Mouse (Mus musculus) embryonic facial prominence, embryonic 14.5 days (tissue): Measurements from ENCODE around the gene Nsrp1. TPM values are rescaled to one million over a fixed set of nuclear protein-coding genes. Genes with fewer than 3 reads are reported as not detected.

Experiments used
- ATAC-seq: fragments of 200-750 bp; cut with Nextera tagmentation; 2 replicates; pipeline ENCODE4 v1.8.0; 2017; ENCODE audit warnings: low read depth, moderate number of reproducible peaks, moderate TSS enrichment
- DNase-seq: peaks from one replicate; pipeline ENCODE4 v3.0.0-alpha.2; 2015; ENCODE audit warnings: low spot score
- H3K27ac ChIP-seq: fragments of 300-500 bp; sonication (generic); replicated peaks from 2 replicates; pipeline ENCODE4 v1.5.1; 2014; ENCODE audit warnings: low read depth, mild to moderate bottlenecking, low read length, moderate library complexity
- H3K27me3 ChIP-seq: fragments of 300-500 bp; sonication (generic); replicated peaks from 2 replicates; pipeline ENCODE4 v1.6.1; 2014; ENCODE audit warnings: low read length; ENCODE audit not compliant: control insufficient read depth, insufficient read depth
- H3K36me3 ChIP-seq: fragments of 300-500 bp; sonication (generic); 2 replicates; pipeline ENCODE4 v1.6.1; 2014; ENCODE audit warnings: low read length, mixed read lengths; ENCODE audit not compliant: control insufficient read depth, insufficient read depth
- H3K4me1 ChIP-seq: fragments of 300-500 bp; sonication (generic); 2 replicates; pipeline ENCODE4 v1.6.1; 2014; ENCODE audit warnings: antibody characterized with exemption, low read length; ENCODE audit not compliant: control insufficient read depth, insufficient read depth
- H3K4me2 ChIP-seq: fragments of 300-500 bp; sonication (generic); 2 replicates; pipeline ENCODE4 v1.6.1; 2014; ENCODE audit warnings: low read depth, mild to moderate bottlenecking, low read length, moderate library complexity, mixed read lengths
- H3K4me3 ChIP-seq: fragments of 300-500 bp; sonication (generic); 2 replicates; pipeline ENCODE4 v1.5.1; 2014; ENCODE audit warnings: low read depth, mild to moderate bottlenecking, low read length
- H3K9ac ChIP-seq: fragments of 300-500 bp; sonication (generic); 2 replicates; pipeline ENCODE4 v1.6.1; 2014; ENCODE audit warnings: low read depth, mild to moderate bottlenecking, low read length, moderate library complexity, mixed read lengths
- H3K9me3 ChIP-seq: fragments of 300-500 bp; sonication (generic); 2 replicates; pipeline ENCODE4 v1.6.1; 2016; ENCODE audit warnings: low read length; ENCODE audit not compliant: control insufficient read depth
- WGBS: fragments of 180-500 bp; shearing (Covaris S2); extraction: QIAGEN DNeasy Blood & Tissue Kit; methylation state at CpG from one replicate; pipeline ENCODE4 v1.1.7; 2014; 5-methylcytosine and 5-hydroxymethylcytosine counted together
- polyA plus RNA-seq: library from polyadenylated mRNA; unstranded; fragments of >200 nt; fragmentation: Nextera tagmentation; extraction: Ambion mirVana; gene quantifications from 2 replicates; pipeline ENCODE4 v1.2.1, GENCODE M21; 2014

Nsrp1 gene
- polyA plus RNA-seq, 1 experiment from 2014 or later: 63.6 TPM

GRCm38 (mm10) chr11:77026559-77026958 is 51.7 kb downstream of the Nsrp1 start:
- no peak overlapping the region for H3K9ac ChIP-seq
- no peaks in the 10 kb centered on the region for H3K9me3 ChIP-seq
- no peaks in the 10 kb centered on the region for H3K36me3 ChIP-seq
- no peak overlapping the region for H3K27ac ChIP-seq
- H3K4me1 ChIP-seq: no peaks in the 10 kb centered on the region
- ATAC-seq (no peak), DNase-seq (no peak)
- WGBS: 68% methylated on average over 3 of the region's 3 CpGs
- H3K4me3 ChIP-seq: no peak overlapping the region
- no peak overlapping the region for H3K4me2 ChIP-seq
- no peaks in the 10 kb centered on the region for H3K27me3 ChIP-seq

- Histone ChIP-seq H3K27me3 (no peaks in the 10 kb centered on the region), H3K4me2 (no peak overlapping the region), H3K9ac (no peak overlapping the region), H3K4me3 (no peak overlapping the region), H3K27ac (no peak overlapping the region), H3K36me3 (no peaks in the 10 kb centered on the region), H3K9me3 (no peaks in the 10 kb centered on the region), H3K4me1 (no peaks in the 10 kb centered on the region)
- no peak for ATAC-seq
- DNase-seq: no peak
- WGBS: 82% methylated on average over 9 of the region's 9 CpGs
These were observed 56.4 kb downstream of the Nsrp1 start for GRCm38 (mm10) chr11:77021749-77022396.

GRCm38 (mm10) chr11:77019539-77019938 is 58.7 kb downstream of the Nsrp1 start:
- no peak overlapping the region for H3K4me3 ChIP-seq
- no peaks in the 10 kb centered on the region for H3K9me3 ChIP-seq
- H3K27ac ChIP-seq: no peak overlapping the region
- H3K4me1 ChIP-seq: no peaks in the 10 kb centered on the region
- WGBS: 69% methylated on average over 8 of the region's 8 CpGs
- DNase-seq: no peak
- no peaks in the 10 kb centered on the region for H3K36me3 ChIP-seq
- no peak for ATAC-seq
- no peak overlapping the region for H3K9ac ChIP-seq
- H3K27me3 ChIP-seq: no peaks in the 10 kb centered on the region
- no peak overlapping the region for H3K4me2 ChIP-seq

GRCm38 (mm10) chr11:77018046-77018445 is 60.2 kb downstream of the Nsrp1 start:
- 90% methylated on average over 11 of the region's 11 CpGs for WGBS
- ATAC-seq (no peak), DNase-seq (no peak)
- Histone ChIP-seq H3K27ac (no peak overlapping the region), H3K4me3 (no peak overlapping the region), H3K27me3 (no peaks in the 10 kb centered on the region), H3K9ac (no peak overlapping the region), H3K36me3 (no peaks in the 10 kb centered on the region), H3K4me2 (no peak overlapping the region), H3K4me1 (no peaks in the 10 kb centered on the region), H3K9me3 (no peaks in the 10 kb centered on the region)

- DNase-seq (no peak), ATAC-seq (no peak)
- no peak overlapping the region for H3K27ac ChIP-seq
- H3K4me2 ChIP-seq: no peak overlapping the region
- no peaks in the 10 kb centered on the region for H3K27me3 ChIP-seq
- no peaks in the 10 kb centered on the region for H3K9me3 ChIP-seq
- no peak overlapping the region for H3K9ac ChIP-seq
- H3K4me3 ChIP-seq: no peak overlapping the region
- H3K4me1 ChIP-seq: peaks cover 5% of the 10 kb centered on the region; the same call in 1 of the 2 replicates
- H3K36me3 ChIP-seq: no peaks in the 10 kb centered on the region
- WGBS: 81% methylated on average over 10 of the region's 10 CpGs
These were observed 67.3 kb downstream of the Nsrp1 start for GRCm38 (mm10) chr11:77010762-77011475.

GRCm38 (mm10) chr11:77009069-77010025 is 68.9 kb downstream of the Nsrp1 start:
- no peak overlapping the region for H3K4me2 ChIP-seq
- H3K4me1 ChIP-seq: peaks cover 5% of the 10 kb centered on the region; the same call in 1 of the 2 replicates
- WGBS: 71% methylated on average over 15 of the region's 16 CpGs
- H3K27me3 ChIP-seq: no peaks in the 10 kb centered on the region
- no peaks in the 10 kb centered on the region for H3K36me3 ChIP-seq
- H3K27ac ChIP-seq: no peak overlapping the region
- ATAC-seq (no peak), DNase-seq (no peak)
- H3K4me3 ChIP-seq: no peak overlapping the region
- no peak overlapping the region for H3K9ac ChIP-seq
- no peaks in the 10 kb centered on the region for H3K9me3 ChIP-seq

- no peaks in the 10 kb centered on the region for H3K9me3 ChIP-seq
- no peaks in the 10 kb centered on the region for H3K36me3 ChIP-seq
- ATAC-seq: no peak
- peaks cover 5% of the 10 kb centered on the region; the same call in 1 of the 2 replicates for H3K4me1 ChIP-seq
- no peak overlapping the region for H3K4me2 ChIP-seq
- H3K27ac ChIP-seq: no peak overlapping the region
- H3K27me3 ChIP-seq: no peaks in the 10 kb centered on the region
- 0 out of 2 replicates have a peak overlapping the region, but pooled peaks have one; percentile 3 for H3K9ac ChIP-seq
- DNase-seq: no peak
- 28% methylated on average over 6 of the region's 6 CpGs for WGBS
- no peak overlapping the region for H3K4me3 ChIP-seq
These were observed 71.6 kb downstream of the Nsrp1 start for GRCm38 (mm10) chr11:77006616-77007015.

- no peak overlapping the region for H3K9ac ChIP-seq
- WGBS: 30% methylated on average over 4 of the region's 4 CpGs
- no peaks in the 10 kb centered on the region for H3K9me3 ChIP-seq
- no peak overlapping the region for H3K4me3 ChIP-seq
- H3K27ac ChIP-seq: no peak overlapping the region
- no peak for ATAC-seq
- no peak for DNase-seq
- peaks cover 5% of the 10 kb centered on the region; the same call in 1 of the 2 replicates for H3K4me1 ChIP-seq
- no peak overlapping the region for H3K4me2 ChIP-seq
- H3K36me3 ChIP-seq: no peaks in the 10 kb centered on the region
- no peaks in the 10 kb centered on the region for H3K27me3 ChIP-seq
These were observed 72.4 kb downstream of the Nsrp1 start for GRCm38 (mm10) chr11:77005881-77006280.
